In genomic region chr11:59653547-59653946, GRCm38 (mm10) we compare ENCODE assay signal across 27 mouse cellular contexts.
"Had no signal": no experiment of that assay in that cellular context is flagged by ENCODE, and none has a peak within 500 bp of the region (broad histone marks: within the 10 kb centered on the region; RNA-seq: fewer than 3 reads in every experiment).

No protein-coding gene starts in this region.

- H3K4me3 ChIP-seq: embryonic facial prominence, embryonic 10.5 days; embryonic facial prominence, embryonic 12.5 days; embryonic facial prominence, embryonic 13.5 days; embryonic facial prominence, embryonic 15.5 days; erythroblast, embryonic 14.5 days; forebrain, embryonic 10.5 days; forebrain, embryonic 12.5 days; forebrain, embryonic 13.5 days; forebrain, embryonic 15.5 days; gastrocnemius, adult 2 months; heart, adult 2 months had no signal

- H3K36me3 ChIP-seq: embryonic facial prominence, embryonic 10.5 days; embryonic facial prominence, embryonic 12.5 days; embryonic facial prominence, embryonic 13.5 days; embryonic facial prominence, embryonic 15.5 days; forebrain, embryonic 10.5 days; forebrain, embryonic 12.5 days; forebrain, embryonic 15.5 days had no signal

- H3K27me3 ChIP-seq: embryonic facial prominence, embryonic 12.5 days; embryonic facial prominence, embryonic 13.5 days; embryonic facial prominence, embryonic 15.5 days; forebrain, embryonic 12.5 days; forebrain, embryonic 13.5 days; forebrain, embryonic 15.5 days had no signal

- H3K9me3 ChIP-seq: embryonic facial prominence, embryonic 10.5 days; embryonic facial prominence, embryonic 12.5 days; embryonic facial prominence, embryonic 13.5 days; embryonic facial prominence, embryonic 15.5 days; forebrain, embryonic 10.5 days; forebrain, embryonic 12.5 days; forebrain, embryonic 13.5 days; forebrain, embryonic 15.5 days had no signal

- H3K4me1 ChIP-seq: forebrain, embryonic 12.5 days; forebrain, embryonic 13.5 days; forebrain, embryonic 15.5 days had no signal

- H3K27ac ChIP-seq: embryonic facial prominence, embryonic 10.5 days; embryonic facial prominence, embryonic 12.5 days; embryonic facial prominence, embryonic 13.5 days; embryonic facial prominence, embryonic 15.5 days; forebrain, embryonic 10.5 days; forebrain, embryonic 12.5 days; forebrain, embryonic 13.5 days; forebrain, embryonic 15.5 days; gastrocnemius, adult 2 months; heart, adult 2 months had no signal

- DNase-seq: cerebellum, adult 9-10 months; cerebellum, adult 9-11 months; cerebellum, postnatal 10 days; cerebellum, postnatal 14 days; cerebellum, postnatal 25 days; cerebellum, postnatal 36 days; embryo, embryonic 11 days; forebrain, postnatal 0 days; gastrocnemius, adult 2 months; gastrocnemius, postnatal 10 days; gastrocnemius, postnatal 14 days; gastrocnemius, postnatal 25 days; gastrocnemius, postnatal 36 days; heart, adult 11 months; heart, adult 18-20 months; heart, adult 2 months had no signal

- H3K4me2 ChIP-seq: embryonic facial prominence, embryonic 12.5 days; embryonic facial prominence, embryonic 13.5 days; embryonic facial prominence, embryonic 15.5 days; forebrain, embryonic 12.5 days; forebrain, embryonic 13.5 days; forebrain, embryonic 15.5 days had no signal

- H3K9ac ChIP-seq: embryonic facial prominence, embryonic 12.5 days; embryonic facial prominence, embryonic 13.5 days; embryonic facial prominence, embryonic 15.5 days; forebrain, embryonic 12.5 days; forebrain, embryonic 13.5 days; forebrain, embryonic 15.5 days; forebrain, postnatal 0 days had no signal

- ATAC-seq: forebrain, embryonic 13.5 days; forebrain, embryonic 14.5 days; forebrain, embryonic 15.5 days; forebrain, embryonic 16.5 days; forebrain, postnatal 0 days had no signal
